Mouse (Mus musculus): ENCODE results near the gene Ilkap.

Gene Ilkap

GRCm38 (mm10) chr1:91364822-91365644 is 33.6 kb downstream of the Ilkap start:
- no peak for DNase-seq (ENCODE audit: low read depth, low spot score)

DNA sequence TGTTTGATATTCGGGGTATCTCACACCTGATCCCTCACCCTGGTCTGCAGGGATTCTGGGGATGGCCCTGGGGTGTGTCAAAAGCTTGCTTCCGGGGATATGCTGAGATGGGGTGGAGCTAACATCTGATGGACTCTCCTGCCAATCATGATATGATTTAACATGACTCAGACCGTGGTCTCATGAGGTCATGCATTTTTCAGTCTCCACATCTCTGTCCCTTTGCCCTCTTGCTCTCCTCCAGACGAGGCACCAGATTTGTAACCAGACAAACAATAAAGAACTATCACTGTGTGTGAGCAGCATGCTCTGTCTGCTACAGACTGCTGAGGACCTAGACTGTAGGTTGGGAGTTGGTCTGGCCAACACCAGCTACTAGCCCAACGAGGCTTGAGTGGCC is 36.5 kb downstream of the Ilkap start:
- DNase-seq (ENCODE audit: low read depth, low spot score): no peak

GRCm38 (mm10) chr1:91356105-91356504 is 42.5 kb downstream of the Ilkap start:
- no peak for DNase-seq (ENCODE audit: low read depth, low spot score)

- DNase-seq (ENCODE audit: low read depth, low spot score): no peak
Observed at GRCm38 (mm10) chr1:91352277-91352676, 46.3 kb downstream of the Ilkap start.

GRCm38 (mm10) chr1:91351249-91351648 is 47.4 kb downstream of the Ilkap start:
- DNase-seq (ENCODE audit: low read depth, low spot score): no peak

- no peak for DNase-seq (ENCODE audit: low read depth, low spot score)
Observed at GRCm38 (mm10) chr1:91350841-91351240, 47.8 kb downstream of the Ilkap start, which contains the start of gene Klhl30. Gene Klhl30 (plus strand): TSS chr1:91351016.

GRCm38 (mm10) chr1:91346892-91347291 is 51.7 kb downstream of the Ilkap start:
- peak; percentile 76 for DNase-seq (ENCODE audit: low read depth, low spot score)

DNA sequence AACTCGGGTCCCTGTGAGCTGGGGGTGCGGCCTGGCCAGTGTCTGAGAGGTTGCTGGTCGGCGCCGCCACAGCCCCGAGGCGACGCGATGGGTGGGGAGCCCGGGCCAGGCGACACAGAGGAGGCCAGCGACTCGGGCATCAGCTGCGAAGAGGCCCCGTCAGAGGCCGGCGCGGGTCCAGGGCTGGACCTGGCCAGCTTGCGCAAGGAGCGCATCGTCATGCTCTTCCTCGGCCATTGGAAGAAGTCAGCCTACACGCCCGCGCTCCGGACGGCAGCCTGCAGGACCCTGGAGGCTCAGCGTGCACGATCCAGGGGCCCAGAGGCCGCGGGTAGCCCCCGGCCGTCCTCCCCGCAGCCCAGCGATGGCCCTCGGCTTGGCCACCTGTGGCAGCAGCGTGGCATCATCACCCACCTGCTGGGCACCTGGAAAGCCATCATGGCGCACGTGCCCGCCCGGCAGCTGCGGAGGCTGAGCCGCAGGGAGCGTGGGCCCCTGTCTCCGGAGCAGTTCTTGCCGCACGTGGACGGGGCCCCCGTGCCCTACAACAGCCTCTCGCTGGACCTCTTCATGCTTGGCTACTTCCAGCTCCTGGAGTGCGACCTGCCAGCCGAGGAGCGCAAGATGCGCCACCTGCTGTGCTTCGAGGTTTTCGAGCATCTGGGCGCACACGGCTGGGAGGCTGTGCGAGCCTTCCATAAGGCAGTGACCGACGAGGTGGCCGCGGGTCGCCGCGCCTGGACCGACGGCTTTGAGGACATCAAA is 53.5 kb downstream of the Ilkap start:
- DNase-seq (ENCODE audit: low read depth, low spot score): peak; percentile 47

DNA sequence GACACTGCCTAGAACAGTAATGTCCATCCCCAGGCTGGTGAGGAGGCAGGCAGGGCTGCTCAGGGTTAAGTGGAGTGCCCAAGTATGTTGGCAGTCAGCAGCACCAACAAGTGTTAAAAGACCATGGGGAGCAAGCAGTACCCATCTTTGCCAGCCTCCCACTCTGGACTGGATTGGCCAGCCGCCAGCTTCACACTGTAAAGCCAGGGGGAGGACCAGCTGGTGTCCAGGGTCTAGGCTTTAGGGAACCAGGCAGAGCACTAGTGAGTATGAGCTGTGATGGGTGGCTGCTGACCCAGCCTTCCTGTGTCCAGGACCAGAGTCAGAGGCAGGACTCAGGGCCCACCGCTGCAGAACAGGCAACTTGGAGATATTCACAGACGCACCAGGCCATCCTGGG is 54.6 kb downstream of the Ilkap start:
- DNase-seq (ENCODE audit: low read depth, low spot score): no peak

DNA sequence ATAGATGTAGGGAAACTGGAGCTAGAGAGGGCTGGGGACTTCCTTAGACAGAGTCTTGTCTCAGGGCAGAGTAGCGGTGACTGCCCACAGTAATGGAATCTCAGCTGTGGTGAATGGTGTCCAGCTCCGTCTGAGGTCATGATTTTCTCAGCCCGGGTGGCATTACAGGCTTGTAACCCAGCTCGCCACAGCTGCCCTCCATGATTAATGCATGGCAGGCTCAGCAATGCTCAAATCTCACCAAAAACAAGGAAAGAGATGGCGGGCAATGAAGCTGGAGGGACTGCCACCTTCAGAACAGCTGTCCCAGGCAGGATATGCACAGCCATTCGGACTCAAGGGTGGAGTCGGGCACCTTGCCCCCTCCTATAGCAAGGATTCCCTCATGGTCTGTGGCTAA is 61.3 kb downstream of the Ilkap start:
- DNase-seq (ENCODE audit: low read depth, low spot score): no peak

- no peak for DNase-seq (ENCODE audit: low read depth, low spot score)
Observed at GRCm38 (mm10) chr1:91333582-91333981, 65.0 kb downstream of the Ilkap start.

GRCm38 (mm10) chr1:91332102-91332501 is 66.5 kb downstream of the Ilkap start:
- no peak for DNase-seq (ENCODE audit: low read depth, low spot score)

GRCm38 (mm10) chr1:91325488-91326042 is 73.0 kb downstream of the Ilkap start:
- no peak for DNase-seq (ENCODE audit: low read depth, low spot score)

- DNase-seq (ENCODE audit: low read depth, low spot score): no peak
Observed at GRCm38 (mm10) chr1:91324646-91325045, 74.0 kb downstream of the Ilkap start.
